Mouse (Mus musculus): Measurements from ENCODE around the gene Lhx4.

The Lhx4 gene

GRCm38 (mm10) chr1:155751484-155752255 lies at the start of gene Lhx4:
TSS of gene Lhx4 (minus strand) at chr1:155751684.
- no peak for DNase-seq

- no peak for DNase-seq
Measured at GRCm38 (mm10) chr1:155798000-155798399, 46.5 kb upstream of the Lhx4 start.

- DNase-seq, result no peak
Measured at GRCm38 (mm10) chr1:155797425-155797824, 45.9 kb upstream of the Lhx4 start.

- no peak for DNase-seq
Measured at GRCm38 (mm10) chr1:155796757-155797405, 45.4 kb upstream of the Lhx4 start.

- no peak for DNase-seq
Measured at GRCm38 (mm10) chr1:155795791-155796233, 44.3 kb upstream of the Lhx4 start.

- DNase-seq, result no peak
Measured at GRCm38 (mm10) chr1:155794855-155795254, 43.4 kb upstream of the Lhx4 start.

GRCm38 (mm10) chr1:155791919-155792318 lies 40.4 kb upstream of the Lhx4 start:
- DNase-seq, result no peak

- no peak for DNase-seq
Measured at GRCm38 (mm10) chr1:155790111-155790974, 38.9 kb upstream of the Lhx4 start.

GRCm38 (mm10) chr1:155785886-155786285 lies 34.4 kb upstream of the Lhx4 start:
- DNase-seq, result no peak

- peak; percentile 65 for DNase-seq
Measured at GRCm38 (mm10) chr1:155784343-155785205, 33.1 kb upstream of the Lhx4 start.

GRCm38 (mm10) chr1:155782382-155782781 lies 30.9 kb upstream of the Lhx4 start:
- peak; percentile 60 for DNase-seq

GRCm38 (mm10) chr1:155777641-155778625 lies 26.4 kb upstream of the Lhx4 start:
- DNase-seq, result no peak

GRCm38 (mm10) chr1:155759167-155759566 lies 7.7 kb upstream of the Lhx4 start:
- no peak for DNase-seq

GRCm38 (mm10) chr1:155758711-155759110 lies 7.2 kb upstream of the Lhx4 start:
- no peak for DNase-seq

GRCm38 (mm10) chr1:155757621-155758020 lies 6.1 kb upstream of the Lhx4 start:
- DNase-seq, result no peak

GRCm38 (mm10) chr1:155753411-155753810 lies 1.9 kb upstream of the Lhx4 start:
- no peak for DNase-seq

- DNase-seq, result no peak
Measured at GRCm38 (mm10) chr1:155750517-155751178, 836 bp downstream of the Lhx4 start.

- DNase-seq, result no peak
Measured at GRCm38 (mm10) chr1:155747911-155748310, 3.6 kb downstream of the Lhx4 start.

- no peak for DNase-seq
Measured at GRCm38 (mm10) chr1:155747011-155747410, 4.5 kb downstream of the Lhx4 start.
